Mouse (Mus musculus) midbrain, embryonic 15.5 days (tissue): Measurements from ENCODE around the gene Uba52. TPM values are rescaled to one million over a fixed set of nuclear protein-coding genes. Genes with fewer than 3 reads are reported as not detected.

Source experiments
- polyA plus RNA-seq: library from polyadenylated mRNA; unstranded; fragments of >200 nt; fragmentation: Nextera tagmentation; extraction: Ambion mirVana; gene quantifications from 2 replicates; pipeline ENCODE4 v1.2.1, GENCODE M21; 2015

Uba52 gene
- polyA plus RNA-seq, 1 experiment from 2014 or later: 620 TPM

Other genes starting within 250 kb of the Uba52 start
- gene Homer3, start 228.0 kb downstream of the Uba52 start, polyA plus RNA-seq: 37.9 and 41.2 TPM in 2 replicates
- 44.5 and 48.0 TPM in 2 replicates for gene Ddx49, start 208.3 kb downstream of the Uba52 start, polyA plus RNA-seq
- 299 and 322 TPM in 2 replicates for gene Cope, start 208.3 kb downstream of the Uba52 start, polyA plus RNA-seq
- gene Cers1, start 195.0 kb downstream of the Uba52 start, polyA plus RNA-seq: 38.2 and 40.1 TPM in 2 replicates
- 5.3 and 7.4 TPM in 2 replicates for gene Gdf1, start 181.0 kb downstream of the Uba52 start, polyA plus RNA-seq
- 15.1 and 16.0 TPM in 2 replicates for gene Upf1, start 157.5 kb downstream of the Uba52 start, polyA plus RNA-seq
- 0.50 and 0.57 TPM in 2 replicates for gene Comp, start 137.2 kb downstream of the Uba52 start, polyA plus RNA-seq
- gene Crtc1, start 71.2 kb downstream of the Uba52 start, polyA plus RNA-seq: 57.2 and 58.7 TPM in 2 replicates
- gene Klhl26, start 33.8 kb downstream of the Uba52 start, polyA plus RNA-seq: 31.0 and 31.4 TPM in 2 replicates
- 123 and 141 TPM in 2 replicates for gene Tmem59l, start 23.4 kb downstream of the Uba52 start, polyA plus RNA-seq
- gene Crlf1, start 17.6 kb downstream of the Uba52 start, polyA plus RNA-seq: 2.4 and 2.9 TPM in 2 replicates
- 164 and 169 TPM in 2 replicates for gene Rex1bd, start 4.0 kb downstream of the Uba52 start, polyA plus RNA-seq
- gene Fkbp8, start 16.9 kb upstream of the Uba52 start, polyA plus RNA-seq: 450 and 462 TPM in 2 replicates
- gene Kxd1, start 17.2 kb upstream of the Uba52 start, polyA plus RNA-seq: 46.4 and 51.7 TPM in 2 replicates
- 18.6 and 19.9 TPM in 2 replicates for gene Ell, start 28.7 kb upstream of the Uba52 start, polyA plus RNA-seq
- 175 and 176 TPM in 2 replicates for gene Isyna1, start 83.6 kb upstream of the Uba52 start, polyA plus RNA-seq
- 175 and 189 TPM in 2 replicates for gene Ssbp4, start 98.1 kb upstream of the Uba52 start, polyA plus RNA-seq
- gene Lrrc25, start 105.4 kb upstream of the Uba52 start, polyA plus RNA-seq: 1.2 and 1.6 TPM in 2 replicates
- 0.13 and 0.19 TPM in 2 replicates for gene Gdf15, start 121.7 kb upstream of the Uba52 start, polyA plus RNA-seq
- gene Pgpep1, start 149.6 kb upstream of the Uba52 start, polyA plus RNA-seq: 70.1 and 74.5 TPM in 2 replicates
- gene Lsm4, start 162.4 kb upstream of the Uba52 start, polyA plus RNA-seq: 175 and 193 TPM in 2 replicates
- 83.0 and 94.4 TPM in 2 replicates for gene Jund, start 188.1 kb upstream of the Uba52 start, polyA plus RNA-seq
- 0.05 and 0.14 TPM in 2 replicates for gene Iqcn, start 192.7 kb upstream of the Uba52 start, polyA plus RNA-seq
- not detected in 2 replicates for gene Gm3336, start 207.7 kb upstream of the Uba52 start, polyA plus RNA-seq
- gene Pde4c, start 212.9 kb upstream of the Uba52 start, polyA plus RNA-seq: 0.15 and 0.46 TPM in 2 replicates
- 473 and 487 TPM in 2 replicates for gene Rab3a, start 243.9 kb upstream of the Uba52 start, polyA plus RNA-seq